Mouse (Mus musculus) myocyte (in vitro differentiated cells): ENCODE data around the gene Agap1.

Experiments used
- CEBPB ChIP-seq: IDR thresholded peaks from 2 replicates; pipeline ENCODE4 v1.6.1; 2011; ENCODE audit warnings: mild to moderate bottlenecking, moderate library complexity; ENCODE audit not compliant: poor library complexity, insufficient read depth, severe bottlenecking
- E2F4 ChIP-seq: IDR thresholded peaks from one replicate; pipeline ENCODE4 v1.6.1; 2011; ENCODE audit warnings: mild to moderate bottlenecking, control low read depth, moderate library complexity; ENCODE audit not compliant: insufficient read depth
- MAX ChIP-seq: IDR thresholded peaks from one replicate; pipeline ENCODE4 v1.6.1; 2011; ENCODE audit warnings: low read depth, mild to moderate bottlenecking, control low read depth
- MYOD1 ChIP-seq, 3 experiments: IDR thresholded peaks; one replicate each; pipeline ENCODE4 v1.6.1; 2011; ENCODE audit warnings: control low read depth in 2 of 3, low read depth in 2 of 3, mild to moderate bottlenecking in 2 of 3, moderate library complexity in 1 of 3; ENCODE audit not compliant: insufficient read length in 2 of 3, control insufficient read depth in 1 of 3
- POLR2A ChIP-seq: IDR thresholded peaks from one replicate; pipeline ENCODE4 v1.6.1; 2011; ENCODE audit warnings: low read depth, mild to moderate bottlenecking, control low read depth, moderate library complexity; ENCODE audit not compliant: insufficient read length
- POLR2AphosphoS2 ChIP-seq: IDR thresholded peaks from one replicate; pipeline ENCODE4 v1.6.1; 2011; ENCODE audit warnings: low read depth, control low read depth; ENCODE audit not compliant: insufficient read length
- SRF ChIP-seq: IDR thresholded peaks from one replicate; pipeline ENCODE4 v1.6.1; 2011; ENCODE audit warnings: low read depth; ENCODE audit not compliant: control insufficient read depth, insufficient read length
- TCF12 ChIP-seq: IDR thresholded peaks from one replicate; pipeline ENCODE4 v1.6.1; 2011; ENCODE audit warnings: mild to moderate bottlenecking, control low read depth; ENCODE audit not compliant: poor library complexity, insufficient read depth, severe bottlenecking
- USF1 ChIP-seq: IDR thresholded peaks from one replicate; pipeline ENCODE4 v1.6.1; 2011; ENCODE audit warnings: low read depth, mild to moderate bottlenecking, control low read depth, moderate library complexity

GRCm38 (mm10) chr1:89724141-89724540 is 269.5 kb downstream of the Agap1 start:
- no peak for TF ChIP-seq POLR2A
- no peak for TF ChIP-seq TCF12
- TF ChIP-seq MAX = no peak
- TF ChIP-seq USF1 = no peak
- no peak for TF ChIP-seq MYOD1 (IDR thresholded peaks at IDR 0.05; ENCODE audit: control insufficient read depth in 1 of 3, insufficient read length in 2 of 3, low read depth in 2 of 3)
- no peak for TF ChIP-seq CEBPB
- no peak for TF ChIP-seq E2F4
- no peak for TF ChIP-seq SRF
- TF ChIP-seq POLR2AphosphoS2 = no peak
